Mouse (Mus musculus) frontal cortex, postnatal 36 days (tissue): ENCODE measurements at regions not wholly inside any gene's neighbourhood (a gene's known extent, or its start where the extent isn't known, plus 50 kb on each side); places are given as distances from the start of the nearest gene placed in this dataset.
"Not testable (repeated sequence)": the region's sequence is repeated elsewhere in the genome, so short reads cannot be mapped to it uniquely, and the experiment has no call there.

Experiments
- DNase-seq, 2 experiments: peaks; one replicate each; pipeline ENCODE4 v3.0.0; 2022; ENCODE audit warnings: low spot score in 2 of 2

GRCm38 (mm10) chrX:65778656-65779370, 525.2 kb downstream of the 4930447F04Rik start:
- not testable (repeated sequence) for DNase-seq

- DNase-seq: no peak
These were observed 534.2 kb downstream of the 4930447F04Rik start for GRCm38 (mm10) chrX:65769861-65770260.

GRCm38 (mm10) chrX:65734577-65734976, 569.4 kb downstream of the 4930447F04Rik start:
- peak; percentile 2 to 31 for DNase-seq

GRCm38 (mm10) chrX:65715562-65715961, 588.5 kb downstream of the 4930447F04Rik start:
- DNase-seq: peak in 1 of 2 experiments; percentile 2
